Mouse (Mus musculus) stomach, postnatal 0 days (tissue): ENCODE measurements around the gene Rpap3.

Source experiments
- CTCF ChIP-seq: IDR thresholded peaks from 2 replicates; pipeline ENCODE4 v1.5.1; 2016; ENCODE audit warnings: antibody characterized with exemption, low read depth, mild to moderate bottlenecking, moderate library complexity
- EP300 ChIP-seq: optimal IDR thresholded peaks from 2 replicates; pipeline ENCODE3; 2016; ENCODE audit warnings: antibody characterized with exemption

DNA sequence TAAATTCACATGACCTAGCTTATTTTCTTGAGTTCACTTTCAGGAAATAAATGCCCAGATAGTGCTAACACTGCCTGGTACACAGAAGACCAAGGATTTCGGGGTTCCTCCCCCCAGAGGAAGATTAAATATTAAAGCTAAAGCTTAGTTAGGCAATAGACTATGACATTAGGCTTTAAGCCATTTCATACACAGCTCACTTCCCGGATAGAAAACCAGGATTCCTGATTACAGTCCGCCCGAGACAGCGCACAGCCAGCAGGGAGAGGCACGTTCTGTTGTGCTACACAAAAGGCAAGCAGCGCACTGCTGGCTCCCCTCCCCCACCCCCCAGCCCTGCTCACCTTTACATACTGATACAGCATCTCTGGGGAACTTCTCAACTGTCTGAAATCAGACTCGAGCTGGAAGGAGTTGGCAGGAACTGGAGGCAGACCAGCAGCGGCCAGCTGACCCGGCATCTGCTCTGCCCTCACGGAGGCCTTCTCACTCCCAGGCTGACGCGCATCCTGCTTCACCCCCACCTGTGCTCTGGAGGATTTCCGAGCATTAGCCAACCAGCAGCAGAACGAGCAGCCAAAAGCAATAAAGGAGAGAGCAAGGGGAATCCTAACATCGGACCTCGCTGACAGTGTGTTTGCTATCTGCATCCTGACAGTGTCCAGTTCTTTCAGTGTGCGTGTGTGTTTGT lies 25.5 kb downstream of the Rpap3 start:
- TF ChIP-seq EP300 (no peak), CTCF (no peak)
